Mouse (Mus musculus): ENCODE measurements at regions not wholly inside any gene's neighbourhood (a gene's known extent, or its start where the extent isn't known, plus 50 kb on each side); places are given as distances from the start of the nearest gene placed in this dataset.

DNA sequence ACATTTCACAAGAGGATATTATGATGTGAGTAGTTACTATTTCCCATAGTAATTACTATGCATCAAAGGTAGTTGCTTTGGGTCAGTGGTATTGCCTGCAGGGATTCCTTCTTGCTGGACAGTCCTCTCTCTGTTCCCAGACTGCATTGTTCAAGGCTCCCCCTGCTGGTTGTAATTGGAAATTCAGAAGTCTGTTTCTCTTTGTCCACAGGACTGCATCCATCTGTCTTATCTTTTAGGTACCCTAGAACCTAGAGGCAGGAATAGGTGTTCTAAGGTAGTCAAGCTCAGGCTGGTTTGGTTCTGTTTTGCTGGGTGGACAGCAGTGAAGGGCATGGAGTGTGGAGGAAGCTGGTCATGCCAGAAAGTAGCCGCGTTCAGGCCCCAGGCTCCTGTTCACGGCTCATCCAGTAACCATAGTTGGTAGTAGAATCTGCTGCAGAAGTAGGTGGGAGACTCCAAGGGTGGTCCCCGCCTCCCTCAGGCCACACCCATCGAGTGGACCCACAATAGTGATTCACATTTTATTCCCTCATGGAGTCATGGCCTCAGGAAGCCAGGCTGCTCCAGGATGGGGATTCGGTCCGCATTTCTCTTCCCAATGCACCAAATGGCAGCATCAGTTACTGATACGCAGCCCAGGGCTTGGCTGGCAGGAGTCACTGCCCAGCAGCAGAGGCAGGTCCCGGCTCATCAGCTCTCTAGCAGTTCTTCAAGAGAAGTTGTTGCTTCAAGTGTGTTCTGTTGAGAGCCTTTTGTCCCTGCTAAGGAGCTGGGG is 51.7 kb upstream of the Caprin1 start:
- Histone ChIP-seq H3K9ac (ENCODE audit: low read length) (no peak overlapping the region), H3K4me1 (ENCODE audit: control insufficient read depth, insufficient read depth, low read length) (no peaks in the 10 kb centered on the region), H3K9me3 (ENCODE audit: control insufficient read depth, low read length) (no peaks in the 10 kb centered on the region), H3K4me2 (ENCODE audit: low read depth) (no peak overlapping the region), H3K27ac (ENCODE audit: low read depth, low read length) (no peak overlapping the region), H3K36me3 (ENCODE audit: control insufficient read depth, insufficient read depth, low read length) (no peaks in the 10 kb centered on the region), H3K27me3 (ENCODE audit: control insufficient read depth, insufficient read depth, low read length) (no peaks in the 10 kb centered on the region), H3K4me3 (ENCODE audit: low read depth, low read length) (no peak overlapping the region)
- ATAC-seq (ENCODE audit: insufficient read depth, low FRiP score, low TSS enrichment) (no peak), DNase-seq (ENCODE audit: low spot score) (peak; percentile 59)
- WGBS = 70% methylated on average over 9 of the region's 9 CpGs

DNA sequence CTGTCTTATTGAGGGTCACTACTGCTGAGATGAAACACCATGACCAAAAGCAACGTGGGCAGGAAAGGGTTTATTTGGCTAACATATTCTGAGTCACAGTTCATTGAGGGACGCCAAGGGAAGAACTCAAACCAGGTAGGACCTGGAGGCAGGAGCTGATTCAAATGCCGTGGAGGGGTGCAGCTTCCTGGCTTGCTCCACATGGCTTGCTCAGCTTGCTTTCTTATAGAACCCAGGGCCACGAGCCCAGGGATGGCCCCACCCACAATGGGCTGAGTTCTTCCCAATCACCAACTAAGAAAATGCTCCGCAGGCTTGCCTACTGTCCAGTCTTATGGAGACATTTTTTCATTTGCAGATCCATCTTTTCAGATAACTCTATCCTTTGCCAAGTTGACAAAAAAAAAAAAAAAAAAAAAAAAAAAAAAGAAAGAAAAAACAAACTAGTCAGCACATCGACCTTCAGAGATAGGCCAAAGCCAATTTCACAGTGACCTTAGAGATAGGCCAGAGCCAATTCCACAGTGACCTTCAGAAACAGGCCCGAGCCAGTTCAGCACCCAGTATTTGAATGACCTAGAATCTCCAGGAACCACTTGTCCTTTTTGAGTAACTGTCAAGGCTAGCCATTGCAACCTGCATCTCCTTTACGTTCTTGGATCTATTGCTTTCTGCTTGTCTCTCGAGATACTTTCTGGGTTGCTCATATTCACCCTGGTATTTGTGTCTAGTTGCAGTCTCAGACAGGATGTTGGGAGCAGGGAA is 52.5 kb upstream of the Caprin1 start:
- no peaks in the 10 kb centered on the region for H3K27me3 ChIP-seq (ENCODE audit: control insufficient read depth, insufficient read depth, low read length)
- no peak overlapping the region for H3K9ac ChIP-seq (ENCODE audit: low read length)
- H3K4me1 ChIP-seq (ENCODE audit: control insufficient read depth, insufficient read depth, low read length) = no peaks in the 10 kb centered on the region
- no peak overlapping the region for H3K4me2 ChIP-seq (ENCODE audit: low read depth)
- WGBS = 85% methylated on average over 9 of the region's 9 CpGs
- H3K9me3 ChIP-seq (ENCODE audit: control insufficient read depth, low read length) = no peaks in the 10 kb centered on the region
- no peaks in the 10 kb centered on the region for H3K36me3 ChIP-seq (ENCODE audit: control insufficient read depth, insufficient read depth, low read length)
- H3K27ac ChIP-seq (ENCODE audit: low read depth, low read length) = no peak overlapping the region
- ATAC-seq (ENCODE audit: insufficient read depth, low FRiP score, low TSS enrichment) (no peak), DNase-seq (ENCODE audit: low spot score) (no peak)
- H3K4me3 ChIP-seq (ENCODE audit: low read depth, low read length) = no peak overlapping the region

DNA sequence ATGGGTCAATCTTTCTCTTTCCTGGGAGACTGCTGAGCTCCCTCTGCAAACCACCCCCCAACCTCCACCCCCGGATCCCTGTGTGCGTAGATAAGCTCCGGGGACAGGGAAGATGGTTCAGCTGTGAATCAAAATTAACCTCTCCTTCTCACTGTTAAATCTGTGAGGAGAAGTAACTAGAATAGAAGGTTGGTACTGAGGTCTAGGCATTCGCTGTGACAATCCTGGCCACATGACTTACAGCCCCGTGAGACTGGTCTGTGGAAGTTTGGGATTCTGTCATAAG is 53.0 kb upstream of the Caprin1 start:
- no peak for DNase-seq (ENCODE audit: low spot score)
- no peaks in the 10 kb centered on the region for H3K4me1 ChIP-seq (ENCODE audit: control insufficient read depth, insufficient read depth, low read length)
- no peak overlapping the region for H3K27ac ChIP-seq (ENCODE audit: low read depth, low read length)
- WGBS = 94% methylated on average over 5 of the region's 5 CpGs
- H3K36me3 ChIP-seq (ENCODE audit: control insufficient read depth, insufficient read depth, low read length) = no peaks in the 10 kb centered on the region
- H3K9me3 ChIP-seq (ENCODE audit: control insufficient read depth, low read length) = no peaks in the 10 kb centered on the region
- no peaks in the 10 kb centered on the region for H3K27me3 ChIP-seq (ENCODE audit: control insufficient read depth, insufficient read depth, low read length)
- H3K4me2 ChIP-seq (ENCODE audit: low read depth) = no peak overlapping the region
- H3K4me3 ChIP-seq (ENCODE audit: low read depth, low read length) = no peak overlapping the region
- ATAC-seq (ENCODE audit: insufficient read depth, low FRiP score, low TSS enrichment) = no peak
- H3K9ac ChIP-seq (ENCODE audit: low read length) = no peak overlapping the region

DNA sequence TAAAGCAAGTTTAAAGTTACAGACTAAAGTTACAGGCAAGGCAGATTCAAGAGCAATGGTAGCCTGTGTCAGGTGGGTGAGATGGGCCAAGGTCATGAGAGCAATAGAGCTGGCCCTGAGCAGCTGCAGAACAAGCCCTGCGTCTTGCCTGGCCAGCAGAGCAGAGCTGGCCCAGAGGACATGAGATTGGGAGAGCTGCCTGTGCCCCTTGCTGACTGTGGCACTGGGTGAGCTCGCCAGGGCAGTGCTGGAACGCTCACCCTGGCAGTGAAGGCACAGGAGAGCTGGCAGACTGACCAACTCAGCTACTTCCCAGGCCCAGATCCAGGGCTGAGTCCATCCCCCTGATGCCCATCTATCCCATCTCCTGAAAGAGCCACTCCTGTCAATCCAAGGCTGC is 53.7 kb upstream of the Caprin1 start:
- H3K4me3 ChIP-seq (ENCODE audit: low read depth, low read length) = no peak overlapping the region
- DNase-seq (ENCODE audit: low spot score) = no peak
- no peaks in the 10 kb centered on the region for H3K36me3 ChIP-seq (ENCODE audit: control insufficient read depth, insufficient read depth, low read length)
- no peak overlapping the region for H3K9ac ChIP-seq (ENCODE audit: low read length)
- 90% methylated on average over 3 of the region's 3 CpGs for WGBS
- H3K4me1 ChIP-seq (ENCODE audit: control insufficient read depth, insufficient read depth, low read length) = no peaks in the 10 kb centered on the region
- no peaks in the 10 kb centered on the region for H3K9me3 ChIP-seq (ENCODE audit: control insufficient read depth, low read length)
- ATAC-seq (ENCODE audit: insufficient read depth, low FRiP score, low TSS enrichment) = no peak
- no peaks in the 10 kb centered on the region for H3K27me3 ChIP-seq (ENCODE audit: control insufficient read depth, insufficient read depth, low read length)
- H3K27ac ChIP-seq (ENCODE audit: low read depth, low read length) = no peak overlapping the region
- no peak overlapping the region for H3K4me2 ChIP-seq (ENCODE audit: low read depth)

DNA sequence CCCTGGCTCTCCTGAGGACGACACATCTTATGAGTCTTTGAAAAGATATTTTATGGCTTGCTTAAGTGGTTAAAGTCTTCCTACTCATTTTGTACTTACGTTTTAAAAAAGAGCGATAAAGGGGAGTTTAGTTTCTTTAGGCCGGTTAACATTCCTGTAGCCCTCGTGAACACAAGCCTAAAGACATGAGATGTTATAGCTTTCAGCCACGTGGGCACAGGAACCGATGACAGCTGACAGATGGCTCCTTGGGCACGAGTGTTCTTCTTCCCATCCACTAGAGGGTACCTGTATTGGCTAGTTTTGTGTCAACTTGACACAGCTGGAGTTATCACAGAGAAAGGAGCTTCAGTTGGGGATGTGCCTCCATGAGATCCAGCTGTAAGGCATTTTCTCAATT is 63.8 kb upstream of the Caprin1 start:
- Histone ChIP-seq H3K9ac (ENCODE audit: low read length) (no peak overlapping the region), H3K4me3 (ENCODE audit: low read depth, low read length) (no peak overlapping the region), H3K27ac (ENCODE audit: low read depth, low read length) (no peak overlapping the region), H3K4me2 (ENCODE audit: low read depth) (no peak overlapping the region), H3K4me1 (ENCODE audit: control insufficient read depth, insufficient read depth, low read length) (no peaks in the 10 kb centered on the region), H3K9me3 (ENCODE audit: control insufficient read depth, low read length) (no peaks in the 10 kb centered on the region), H3K36me3 (ENCODE audit: control insufficient read depth, insufficient read depth, low read length) (no peaks in the 10 kb centered on the region), H3K27me3 (ENCODE audit: control insufficient read depth, insufficient read depth, low read length) (no peaks in the 10 kb centered on the region)
- ATAC-seq (ENCODE audit: insufficient read depth, low FRiP score, low TSS enrichment) (no peak), DNase-seq (ENCODE audit: low spot score) (no peak)
- WGBS = 85% methylated on average over 8 of the region's 8 CpGs

DNA sequence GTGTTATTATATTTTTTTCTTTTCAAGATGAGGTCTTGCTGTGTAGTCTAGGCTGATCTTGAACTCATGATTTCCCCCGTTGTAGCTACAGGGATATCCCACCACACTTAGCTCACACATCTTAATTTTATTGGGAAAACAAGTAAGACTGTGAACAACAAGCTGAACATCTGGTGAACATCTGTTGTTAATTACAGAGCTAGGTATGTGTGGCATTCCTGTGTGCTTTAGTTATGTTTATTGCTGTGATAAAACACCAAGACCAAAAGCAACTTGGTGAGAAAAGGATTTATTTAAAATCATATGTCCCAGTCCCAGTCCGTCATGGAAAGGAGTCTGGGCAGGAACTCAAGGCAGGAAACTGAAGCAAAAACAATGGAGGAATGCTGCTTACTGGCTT is 66.8 kb upstream of the Caprin1 start:
- Histone ChIP-seq H3K4me3 (ENCODE audit: low read depth, low read length) (no peak overlapping the region), H3K27me3 (ENCODE audit: control insufficient read depth, insufficient read depth, low read length) (no peaks in the 10 kb centered on the region), H3K9ac (ENCODE audit: low read length) (no peak overlapping the region), H3K4me1 (ENCODE audit: control insufficient read depth, insufficient read depth, low read length) (no peaks in the 10 kb centered on the region), H3K9me3 (ENCODE audit: control insufficient read depth, low read length) (no peaks in the 10 kb centered on the region), H3K27ac (ENCODE audit: low read depth, low read length) (no peak overlapping the region), H3K36me3 (ENCODE audit: control insufficient read depth, insufficient read depth, low read length) (no peaks in the 10 kb centered on the region), H3K4me2 (ENCODE audit: low read depth) (no peak overlapping the region)
- DNase-seq (ENCODE audit: low spot score) (no peak), ATAC-seq (ENCODE audit: insufficient read depth, low FRiP score, low TSS enrichment) (no peak)
- 62% methylated on average over 2 of the region's 2 CpGs for WGBS

DNA sequence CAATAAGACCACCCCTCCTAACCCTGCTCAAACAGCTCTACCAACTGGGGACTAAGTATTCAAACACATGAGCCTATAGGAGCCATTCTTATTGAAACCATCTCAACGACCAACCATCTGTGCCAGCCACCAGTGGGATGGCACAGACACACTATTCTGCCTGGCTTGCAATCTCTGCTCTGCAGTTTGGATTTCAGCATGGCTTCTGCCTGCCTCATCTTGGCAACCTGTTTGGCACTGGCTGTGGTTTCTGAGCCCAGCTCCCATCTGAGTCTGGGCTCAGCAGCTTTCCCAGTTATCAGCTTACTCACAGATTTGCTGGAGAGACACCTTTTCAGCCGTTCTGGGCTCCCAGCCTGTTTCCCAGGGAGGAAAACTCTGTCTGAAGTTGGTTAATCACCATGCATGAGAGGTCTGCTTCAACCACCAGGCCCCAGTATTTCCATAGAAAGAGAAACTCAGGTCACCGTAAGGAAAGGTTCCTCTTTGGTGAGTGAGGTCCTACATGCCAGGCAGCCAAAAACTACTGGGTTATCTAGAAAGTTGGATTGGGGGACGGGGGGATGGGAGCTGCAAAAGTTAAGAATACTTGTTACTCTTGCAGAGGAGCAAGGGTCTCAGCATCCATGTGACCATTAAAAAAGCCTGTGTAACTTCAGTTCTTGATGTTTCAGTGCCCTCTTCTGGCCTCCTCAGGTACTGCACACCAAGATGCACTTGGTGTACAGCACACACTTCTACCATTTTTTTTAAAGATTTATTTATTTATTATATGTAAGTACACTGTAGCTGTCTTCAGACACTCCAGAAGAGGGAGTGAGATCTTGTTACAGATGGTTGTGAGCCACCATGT is 68.1 kb upstream of the Caprin1 start:
- DNase-seq (ENCODE audit: low spot score) (peak; percentile 55), ATAC-seq (ENCODE audit: insufficient read depth, low FRiP score, low TSS enrichment) (no peak)
- Histone ChIP-seq H3K27me3 (ENCODE audit: control insufficient read depth, insufficient read depth, low read length) (no peaks in the 10 kb centered on the region), H3K9me3 (ENCODE audit: control insufficient read depth, low read length) (no peaks in the 10 kb centered on the region), H3K9ac (ENCODE audit: low read length) (no peak overlapping the region), H3K36me3 (ENCODE audit: control insufficient read depth, insufficient read depth, low read length) (no peaks in the 10 kb centered on the region), H3K4me1 (ENCODE audit: control insufficient read depth, insufficient read depth, low read length) (no peaks in the 10 kb centered on the region), H3K4me3 (ENCODE audit: low read depth, low read length) (no peak overlapping the region), H3K4me2 (ENCODE audit: low read depth) (no peak overlapping the region), H3K27ac (ENCODE audit: low read depth, low read length) (no peak overlapping the region)
- WGBS = 82% methylated on average over 4 of the region's 4 CpGs

DNA sequence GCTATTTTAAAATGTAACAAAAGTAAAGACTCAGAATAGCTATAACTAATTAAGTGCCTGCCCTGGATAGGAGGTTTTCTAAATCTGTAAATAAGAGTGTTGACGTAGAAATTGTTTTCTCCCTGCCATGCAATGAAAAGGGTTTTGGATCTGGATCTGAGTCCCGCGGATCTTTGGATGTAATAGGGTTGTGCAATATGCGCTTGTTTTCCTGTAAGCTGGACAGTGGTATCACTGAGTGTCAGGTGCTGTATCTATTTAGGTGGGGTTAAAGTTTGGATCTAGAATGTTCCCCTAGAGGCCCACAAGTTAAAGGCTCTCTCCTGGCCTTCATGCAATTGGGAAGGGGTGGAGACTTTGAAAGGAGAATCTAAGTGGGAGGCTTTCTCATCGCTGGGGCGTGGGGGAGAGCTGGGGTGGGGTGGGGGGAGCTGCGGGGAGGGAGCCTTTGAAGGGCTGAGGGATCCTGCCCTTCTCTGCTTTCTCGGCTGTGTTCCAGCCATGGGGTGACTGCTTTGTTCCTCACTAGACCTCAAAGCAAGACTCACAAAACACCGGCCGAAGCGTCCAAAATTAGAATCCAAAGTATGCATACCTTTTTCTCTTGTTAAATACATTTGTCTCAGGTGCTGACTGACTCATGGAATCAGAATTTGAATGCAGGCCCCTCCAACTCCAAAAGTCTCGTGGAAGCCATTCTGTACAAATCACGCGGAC is 70.0 kb upstream of the Caprin1 start:
- Histone ChIP-seq H3K9me3 (ENCODE audit: control insufficient read depth, low read length) (no peaks in the 10 kb centered on the region), H3K27me3 (ENCODE audit: control insufficient read depth, insufficient read depth, low read length) (no peaks in the 10 kb centered on the region), H3K9ac (ENCODE audit: low read length) (no peak overlapping the region), H3K36me3 (ENCODE audit: control insufficient read depth, insufficient read depth, low read length) (no peaks in the 10 kb centered on the region), H3K27ac (ENCODE audit: low read depth, low read length) (no peak overlapping the region), H3K4me1 (ENCODE audit: control insufficient read depth, insufficient read depth, low read length) (no peaks in the 10 kb centered on the region), H3K4me3 (ENCODE audit: low read depth, low read length) (no peak overlapping the region), H3K4me2 (ENCODE audit: low read depth) (no peak overlapping the region)
- no peak for DNase-seq (ENCODE audit: low spot score)
- WGBS = 73% methylated on average over 14 of the region's 14 CpGs
- no peak for ATAC-seq (ENCODE audit: insufficient read depth, low FRiP score, low TSS enrichment)

All from neural tube, embryonic 11.5 days (tissue).